Mouse (Mus musculus) gastrocnemius, postnatal 36 days (tissue): ENCODE results near the gene Cacna2d1. TPM values are rescaled to one million over a fixed set of nuclear protein-coding genes. Genes with fewer than 3 reads are reported as not detected.

Source experiments
- DNase-seq, 2 experiments: peaks; one replicate each; pipeline ENCODE4 v3.0.0; 2022
- intact Hi-C: fragments of 180-260 bp; cut with DNase I; formaldehyde crosslinking; loops from one replicate; pipeline ENCODE4 v1.15.1; 2025
- total RNA-seq, 2 experiments: library from RNA; stranded (reverse); gene quantifications; 2 replicates each; pipeline ENCODE4 v1.2.3; 2021

Gene Cacna2d1
- total RNA-seq, 2 experiments from 2014 or later: 267 to 304 TPM

DNA sequence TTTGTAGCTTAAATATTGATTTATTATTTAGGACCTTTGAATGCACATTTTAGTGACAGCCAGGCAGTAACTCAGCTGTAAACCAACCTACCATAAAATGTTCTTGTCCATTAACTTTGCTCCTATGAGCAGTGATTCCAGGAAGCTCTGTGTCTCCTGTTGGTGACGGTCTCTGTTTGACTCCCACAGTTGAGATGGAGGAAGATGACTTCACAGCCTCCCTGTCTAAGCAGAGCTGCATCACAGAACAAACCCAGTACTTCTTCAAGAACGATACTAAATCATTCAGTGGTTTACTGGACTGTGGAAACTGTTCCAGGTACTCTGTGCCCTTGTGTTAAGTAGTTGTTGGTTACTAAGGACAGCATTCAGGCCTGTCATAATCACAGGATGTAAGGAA, 427.6 kb downstream of the Cacna2d1 start:
- intact Hi-C loops: no loop called here
- DNase-seq: no peak

DNA sequence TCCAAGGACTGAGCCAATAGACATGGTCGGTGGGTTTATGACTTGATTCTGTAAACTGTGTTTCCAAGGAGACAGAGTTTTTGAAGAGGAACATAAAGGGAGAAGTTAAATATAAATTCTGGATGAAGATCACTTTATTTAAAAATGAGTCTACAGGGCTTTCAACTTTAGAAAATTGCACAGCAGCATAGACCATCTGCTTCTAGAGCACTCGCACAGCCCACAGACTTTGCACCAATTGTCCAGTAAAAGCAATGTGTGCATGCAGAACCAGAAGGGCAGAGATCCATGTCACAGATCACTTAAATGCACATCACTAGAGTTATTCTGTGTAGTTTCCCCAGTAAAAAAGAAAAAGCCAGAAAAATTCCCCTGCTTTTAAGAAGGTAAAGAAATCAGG, 428.7 kb downstream of the Cacna2d1 start:
- intact Hi-C loops: no loop called here
- no peak for DNase-seq

DNA sequence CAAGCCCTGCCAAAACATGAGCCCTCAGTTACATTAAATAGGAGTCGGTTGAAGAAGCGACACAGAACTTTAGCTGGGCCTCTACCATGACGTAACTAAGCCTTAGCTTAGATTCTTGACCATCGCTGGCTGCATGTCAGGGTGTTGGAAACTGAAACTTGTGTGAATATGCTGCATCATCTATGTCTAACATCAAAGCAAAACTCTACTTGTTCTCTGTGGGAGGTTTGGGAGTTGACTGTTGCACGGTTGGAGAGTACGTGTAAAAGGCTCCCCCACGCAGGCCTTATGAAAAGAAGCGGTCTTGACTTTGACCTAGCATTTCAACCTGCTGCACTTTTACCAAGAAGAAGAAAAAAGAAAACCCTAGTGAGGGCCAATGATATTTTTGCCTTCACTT, 436.2 kb downstream of the Cacna2d1 start:
- DNase-seq: no peak
- intact Hi-C loops: no loop called here

DNA sequence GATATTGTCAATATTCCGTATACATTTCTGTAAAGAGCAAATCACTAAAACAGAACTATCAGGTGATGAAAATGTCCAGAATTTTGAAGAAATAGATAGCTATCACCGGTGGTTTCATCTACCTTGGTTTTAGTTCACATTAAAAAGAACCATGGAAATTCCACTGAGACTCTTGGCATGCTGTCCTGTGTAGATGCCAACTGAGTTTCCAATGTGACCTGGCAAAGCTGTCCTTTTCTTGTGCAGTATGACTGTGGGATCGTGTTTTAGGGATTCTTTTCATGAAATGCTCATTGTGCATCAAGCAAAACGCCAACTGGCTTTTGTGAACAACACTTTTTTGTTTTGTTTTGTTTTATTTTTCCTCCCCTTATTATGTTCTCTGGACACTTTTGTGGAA, 439.5 kb downstream of the Cacna2d1 start:
- intact Hi-C loops: no loop called here
- DNase-seq: no peak

DNA sequence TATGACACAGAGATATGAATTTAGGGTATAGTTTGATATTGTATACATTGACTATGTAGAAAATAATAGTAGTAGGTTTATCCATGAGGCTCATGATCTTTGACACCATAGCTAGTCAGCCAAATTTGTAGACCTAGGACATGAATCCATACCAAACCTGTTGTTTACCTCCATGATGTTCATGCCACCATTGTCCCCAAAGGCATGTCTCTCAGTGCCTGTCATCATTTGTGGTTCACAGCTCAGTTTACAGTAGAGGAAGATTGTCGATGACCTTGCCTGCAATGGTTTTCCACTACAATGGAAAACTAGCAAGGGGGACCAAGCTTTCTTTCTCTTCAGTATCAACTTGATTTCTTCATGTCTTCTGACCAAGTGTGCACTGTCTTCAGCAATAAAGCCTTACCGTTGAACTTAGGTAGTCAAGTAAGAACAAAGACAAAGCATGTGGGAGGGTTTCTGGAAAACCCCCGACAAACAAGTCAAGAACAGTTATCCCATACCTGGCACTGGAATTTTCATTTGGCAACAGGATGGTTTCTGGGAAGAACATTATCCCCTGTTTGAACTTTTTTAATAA, 441.9 kb downstream of the Cacna2d1 start:
- no peak for DNase-seq
- intact Hi-C loops: no loop called here

DNA sequence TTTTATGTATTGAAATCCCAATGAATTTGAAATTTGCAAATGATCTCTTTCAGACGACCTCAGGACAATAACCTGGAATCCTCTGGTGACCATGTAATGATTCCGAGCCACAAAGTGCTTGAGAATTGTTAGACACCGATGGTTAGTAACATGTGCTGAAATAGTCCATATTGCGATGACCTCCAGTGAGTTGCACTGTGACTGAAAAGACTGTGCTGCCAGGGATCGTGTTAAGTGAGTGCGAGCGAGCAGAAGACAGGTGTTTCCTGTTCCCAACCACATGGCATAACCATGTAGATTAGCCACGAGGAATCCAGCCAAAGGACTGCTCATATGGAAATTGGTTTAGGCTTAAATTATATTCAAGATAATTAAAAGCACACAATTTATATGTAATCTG, 475.5 kb downstream of the Cacna2d1 start:
- intact Hi-C loops: no loop called here
- DNase-seq: no peak

DNA sequence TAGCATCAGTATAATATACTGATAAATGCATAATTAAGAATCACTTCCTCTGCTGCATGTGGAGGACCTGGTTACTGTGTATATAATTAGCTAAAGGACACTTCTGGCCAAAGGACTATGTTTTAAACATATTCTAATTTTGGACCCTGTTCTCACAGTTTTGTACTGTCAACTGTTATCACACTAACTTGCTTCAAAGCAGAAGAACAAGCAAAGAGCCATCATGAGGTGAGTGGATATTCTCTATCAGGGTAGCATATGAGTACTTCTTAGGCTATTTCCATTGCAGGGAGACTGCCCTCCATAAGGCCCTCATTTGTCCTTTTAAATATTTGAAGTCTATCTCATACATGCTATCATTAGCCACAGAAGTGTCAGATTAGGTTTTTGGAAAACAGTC, 480.2 kb downstream of the Cacna2d1 start:
- DNase-seq: no peak
- intact Hi-C loops: no loop called here

DNA sequence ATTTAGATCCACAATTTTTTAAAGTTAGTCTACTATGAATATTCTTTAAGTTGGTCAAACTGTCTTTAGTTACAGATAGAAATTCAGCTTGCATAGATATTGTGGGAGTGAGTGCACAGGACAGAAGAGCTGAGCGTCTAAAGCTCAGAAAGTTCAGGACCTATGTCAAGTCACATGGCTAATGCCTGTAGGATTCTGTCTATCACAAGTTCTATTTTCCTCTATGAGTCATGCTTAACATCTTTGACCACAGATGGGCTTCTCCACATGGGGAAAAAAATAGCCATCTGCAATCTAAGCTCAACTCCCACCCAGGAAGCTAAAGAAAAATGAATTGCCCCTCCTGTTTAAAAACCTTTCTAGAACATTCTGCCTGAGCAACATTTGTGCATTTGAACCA, 483.5 kb downstream of the Cacna2d1 start:
- DNase-seq: no peak
- intact Hi-C loops: no loop called here

DNA sequence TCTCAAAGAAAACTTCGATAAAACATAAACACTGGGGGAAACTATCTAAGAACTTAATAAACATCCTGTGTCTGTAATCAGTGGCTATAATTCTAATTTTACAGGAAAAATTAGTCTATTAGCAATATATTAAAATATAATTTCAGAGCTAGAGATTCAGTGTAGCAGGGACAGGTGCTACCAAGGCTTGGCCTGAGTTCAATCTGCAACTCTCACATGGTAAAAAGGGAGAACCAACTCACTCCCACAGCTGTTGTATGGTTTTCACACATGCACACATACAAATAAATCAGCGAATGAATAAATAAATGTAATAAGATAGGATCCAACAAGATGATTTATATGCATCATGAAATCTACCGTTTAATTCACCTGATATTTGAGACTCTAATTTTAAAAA, 484.0 kb downstream of the Cacna2d1 start:
- intact Hi-C loops: no loop called here
- no peak for DNase-seq

Other genes with a start within 250 kb of the Cacna2d1 start
- not detected for gene Speer4c, start 220.4 kb upstream of the Cacna2d1 start, total RNA-seq